Mouse (Mus musculus) liver, embryonic 14.5 days (tissue): ENCODE data around the gene Amt. TPM values are rescaled to one million over a fixed set of nuclear protein-coding genes. Genes with fewer than 3 reads are reported as not detected.

ENCODE experiments used
- ATAC-seq: fragments of 200-750 bp; cut with Nextera tagmentation; 2 replicates; pipeline ENCODE4 v1.8.0; 2017; ENCODE audit warnings: moderate number of reproducible peaks, mild to moderate bottlenecking, moderate library complexity; ENCODE audit not compliant: insufficient read depth
- DNase-seq, 3 experiments: peaks; one replicate each; pipeline ENCODE4 v3.0.0-alpha.2; 2012 to 2013; ENCODE audit warnings: low read depth in 3 of 3, low spot score in 3 of 3
- H3K27ac ChIP-seq: fragments of 300-500 bp; sonication (generic); 2 replicates; pipeline ENCODE4 v1.5.1; 2014; ENCODE audit warnings: moderate library complexity, mild to moderate bottlenecking, control low read depth, inconsistent platforms
- H3K27me3 ChIP-seq: fragments of 300-500 bp; sonication (generic); 2 replicates; pipeline ENCODE4 v1.6.1; 2014; ENCODE audit warnings: mild to moderate bottlenecking, low read length, moderate library complexity; ENCODE audit not compliant: control insufficient read depth, insufficient read depth
- H3K36me3 ChIP-seq: fragments of 300-500 bp; sonication (generic); replicated peaks from 2 replicates; pipeline ENCODE4 v1.6.1; 2014; ENCODE audit warnings: low read depth; ENCODE audit not compliant: control insufficient read depth, insufficient read depth
- H3K4me1 ChIP-seq, 2 experiments: fragments of 200-500 bp in 1 of 2; fragments of 300-500 bp in 1 of 2; sonication (generic) in 1 of 2; replicated peaks; 2 replicates each; pipeline ENCODE4 v1.6.1; 2012 to 2014; ENCODE audit warnings: antibody characterized with exemption in 1 of 2, inconsistent platforms in 1 of 2, low read length in 1 of 2; ENCODE audit not compliant: control insufficient read depth in 2 of 2, insufficient read depth in 2 of 2
- H3K4me2 ChIP-seq: fragments of 300-500 bp; sonication (generic); 2 replicates; pipeline ENCODE4 v1.6.1; 2014; ENCODE audit warnings: low read depth, mild to moderate bottlenecking, control low read depth, moderate library complexity
- H3K4me3 ChIP-seq, 2 experiments: fragments of 200-500 bp in 1 of 2; fragments of 300-500 bp in 1 of 2; sonication (generic) in 1 of 2; 2 replicates each; pipeline ENCODE4 v1.5.1; 2012 to 2014; ENCODE audit warnings: low read depth in 2 of 2, low read length in 2 of 2, mild to moderate bottlenecking in 2 of 2, control low read depth in 1 of 2, inconsistent platforms in 1 of 2, moderate library complexity in 1 of 2; ENCODE audit not compliant: insufficient read depth in 1 of 2
- H3K9ac ChIP-seq: fragments of 300-500 bp; sonication (generic); replicated peaks from 2 replicates; pipeline ENCODE4 v1.6.1; 2014; ENCODE audit warnings: mild to moderate bottlenecking, control low read depth, moderate library complexity
- H3K9me3 ChIP-seq: fragments of 300-500 bp; sonication (generic); 2 replicates; pipeline ENCODE4 v1.6.1; 2016; ENCODE audit warnings: low read length, mixed read lengths; ENCODE audit not compliant: control insufficient read depth
- CTCF ChIP-seq: IDR thresholded peaks from 2 replicates; pipeline ENCODE4 v1.5.1; 2016; ENCODE audit warnings: antibody characterized with exemption, low read depth, control low read depth
- EP300 ChIP-seq: IDR thresholded peaks from 2 replicates; pipeline ENCODE4 v1.6.1; 2016; ENCODE audit warnings: antibody characterized with exemption, low read depth
- WGBS: fragments of 180-500 bp; shearing (Covaris S2); extraction: QIAGEN DNeasy Blood & Tissue Kit; methylation state at CpG from one replicate; pipeline ENCODE4 v1.1.7; 2014; ENCODE audit not compliant: insufficient replicate concordance; 5-methylcytosine and 5-hydroxymethylcytosine counted together
- polyA plus RNA-seq, 2 experiments: library from polyadenylated mRNA; depleted of rRNA in 1 of 2; stranded (reverse) in 1 of 2; unstranded in 1 of 2; fragments of >200 nt; fragmentation: Nextera tagmentation in 1 of 2; extraction: Ambion mirVana in 1 of 2; gene quantifications; 2 replicates each; pipeline versions ENCODE4 v1.2.1 to v1.2.3; 2012 to 2014

Amt gene
- polyA plus RNA-seq, 2 experiments = 7.2 to 7.5 TPM

- TF ChIP-seq CTCF = no peak
- no peak for TF ChIP-seq EP300
- H3K27me3 ChIP-seq = no peaks in the 10 kb centered on the region
- no peak for ATAC-seq
- peak overlapping the region; percentile 99 for H3K27ac ChIP-seq
- DNase-seq = no peak
- 44% methylated on average over 10 of the region's 10 CpGs for WGBS
- H3K9me3 ChIP-seq = no peaks in the 10 kb centered on the region
- peak overlapping the region; percentile 100 for H3K9ac ChIP-seq
- peak overlapping the region; percentile 42 to 84 for H3K4me3 ChIP-seq
- H3K36me3 ChIP-seq = peaks cover 70% of the 10 kb centered on the region
- peaks cover 32 to 38% of the 10 kb centered on the region in 2 experiments for H3K4me1 ChIP-seq
- peak overlapping the region; percentile 95 for H3K4me2 ChIP-seq
These were observed 41.3 kb downstream of the Amt start for GRCm38 (mm10) chr9:108337848-108338550.

- 21% methylated on average over 6 of the region's 6 CpGs for WGBS
- Histone ChIP-seq H3K9ac (peak overlapping the region; percentile 100), H3K9me3 (no peaks in the 10 kb centered on the region), H3K36me3 (peaks cover 65% of the 10 kb centered on the region), H3K4me1 (peaks cover 36 to 43% of the 10 kb centered on the region in 2 experiments), H3K4me2 (peak overlapping the region; percentile 95), H3K27ac (peak overlapping the region; percentile 99), H3K4me3 (peak overlapping the region; percentile 42 to 84), H3K27me3 (no peaks in the 10 kb centered on the region)
- ATAC-seq (no peak), DNase-seq (no peak)
- TF ChIP-seq EP300 (no peak), CTCF (no peak)
These were observed 41.9 kb downstream of the Amt start for GRCm38 (mm10) chr9:108338551-108338885.

GRCm38 (mm10) chr9:108338886-108339781 is 42.5 kb downstream of the Amt start, which contains the start of gene Gpx1:
Gene Gpx1, plus strand, starts transcription at chr9:108338903.
- Histone ChIP-seq H3K27ac (peak within 1 kb of the TSS; percentile 99), H3K4me1 (peaks cover 42 to 49% of the 10 kb centered on the region in 2 experiments), H3K9ac (peak within 1 kb of the TSS; percentile 100), H3K9me3 (no peaks in the 10 kb centered on the region), H3K4me2 (peak within 1 kb of the TSS; percentile 95), H3K4me3 (peak within 1 kb of the TSS; percentile 76 to 84), H3K36me3 (peaks cover 59% of the 10 kb centered on the region), H3K27me3 (no peaks in the 10 kb centered on the region)
- peak; percentile 99 for DNase-seq
- no peak for TF ChIP-seq CTCF
- peak; percentile 80 for TF ChIP-seq EP300
- ATAC-seq = peak; percentile 91
- WGBS = under 1% methylated on average over 49 of the region's 49 CpGs

GRCm38 (mm10) chr9:108339886-108340257 is 43.2 kb downstream of the Amt start:
- WGBS = 2% methylated on average over 20 of the region's 20 CpGs
- ATAC-seq (no peak), DNase-seq (peak in 1 of 3 experiments; percentile 38)
- Histone ChIP-seq H3K4me2 (peak overlapping the region; percentile 95), H3K9ac (peak overlapping the region; percentile 100), H3K9me3 (no peaks in the 10 kb centered on the region), H3K4me3 (peak overlapping the region; percentile 76 to 84), H3K4me1 (peaks cover 47 to 56% of the 10 kb centered on the region in 2 experiments), H3K27me3 (no peaks in the 10 kb centered on the region), H3K27ac (peak overlapping the region; percentile 99), H3K36me3 (peaks cover 51% of the 10 kb centered on the region)
- TF ChIP-seq CTCF (no peak), EP300 (no peak)
